Mouse (Mus musculus) CH12.LX (cell line): ENCODE data around the gene Hs3st6.

Source experiments
- CHD1 ChIP-seq: IDR thresholded peaks from 2 replicates; pipeline ENCODE4 v1.6.1; 2012; ENCODE audit warnings: low read depth, low read length, improper control_type of control experiment, inconsistent platforms
- CTCF ChIP-seq, 2 experiments: IDR thresholded peaks in 1 of 2; conservative IDR thresholded peaks in 1 of 2; 2 replicates each; pipeline ENCODE4 v1.5.1; 2011 to 2012; ENCODE audit warnings: low read depth in 2 of 2, low read length in 2 of 2, improper control_type of control experiment in 1 of 2, inconsistent platforms in 1 of 2, mild to moderate bottlenecking in 1 of 2, moderate library complexity in 1 of 2
- EP300 ChIP-seq: IDR thresholded peaks from 2 replicates; pipeline ENCODE4 v1.6.1; 2011; ENCODE audit warnings: low read length, improper control_type of control experiment
- MAFK ChIP-seq: IDR thresholded peaks from 2 replicates; pipeline ENCODE4 v1.6.1; 2011; ENCODE audit warnings: low read length, improper control_type of control experiment; ENCODE audit not compliant: insufficient replicate concordance
- MEF2A ChIP-seq: IDR thresholded peaks from 2 replicates; pipeline ENCODE4 v1.6.1; 2014; ENCODE audit warnings: low read depth, mild to moderate bottlenecking, inconsistent platforms, low read length, improper control_type of control experiment, borderline replicate concordance
- POLR2A ChIP-seq: IDR thresholded peaks from 2 replicates; pipeline ENCODE4 v1.6.1; 2011; ENCODE audit warnings: low read depth, mild to moderate bottlenecking, improper control_type of control experiment, low read length
- ZC3H11A ChIP-seq: IDR thresholded peaks from 2 replicates; pipeline ENCODE4 v1.6.1; 2012; ENCODE audit warnings: low read depth, mild to moderate bottlenecking, inconsistent platforms, low read length, improper control_type of control experiment
- ZKSCAN1 ChIP-seq: IDR thresholded peaks from 2 replicates; pipeline ENCODE4 v1.6.1; 2012; ENCODE audit warnings: low read depth, inconsistent platforms, low read length, improper control_type of control experiment, borderline replicate concordance
- ZNF384 ChIP-seq: IDR thresholded peaks from 2 replicates; pipeline ENCODE4 v1.6.1; 2012; ENCODE audit warnings: low read depth, low read length, improper control_type of control experiment, inconsistent platforms

DNA sequence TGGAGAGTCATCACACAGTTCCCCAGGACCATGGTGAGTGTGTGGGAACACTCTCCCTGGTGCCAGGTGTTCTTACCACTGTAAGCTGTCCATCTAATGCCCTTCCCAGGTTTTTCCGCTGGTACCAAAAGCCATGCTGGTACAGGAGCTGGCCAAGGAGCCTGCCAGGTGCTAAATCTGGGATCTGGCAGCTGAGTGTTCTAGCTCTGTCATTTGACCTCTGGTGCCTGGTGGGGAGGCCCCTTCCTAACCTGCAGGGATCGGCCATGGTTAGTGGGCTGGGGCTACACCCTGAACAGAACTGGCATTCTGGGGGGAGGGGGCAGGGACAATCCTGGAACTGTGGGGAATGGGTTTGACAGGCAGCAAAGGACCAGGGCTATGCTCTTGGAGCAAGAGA is 25.2 kb upstream of the Hs3st6 start, which contains the start of gene Rpl3l:
- TF ChIP-seq MAFK (no peak), EP300 (no peak), CHD1 (no peak), CTCF (conservative IDR thresholded peaks at IDR 0.05 in 1 of 2, IDR thresholded peaks at IDR 0.05 in 1 of 2; ENCODE audit: low read depth in 2 of 2, low read length in 2 of 2) (no peak), ZKSCAN1 (no peak), POLR2A (no peak), ZC3H11A (no peak), MEF2A (no peak), ZNF384 (no peak)
